Mouse (Mus musculus) frontal cortex, postnatal 10 days (tissue): ENCODE data around the gene Htra1.

Experiments
- DNase-seq, 2 experiments: peaks; one replicate each; pipeline ENCODE4 v3.0.0; 2022; ENCODE audit warnings: low spot score in 2 of 2, mixed read lengths in 1 of 2

The Htra1 gene

DNA sequence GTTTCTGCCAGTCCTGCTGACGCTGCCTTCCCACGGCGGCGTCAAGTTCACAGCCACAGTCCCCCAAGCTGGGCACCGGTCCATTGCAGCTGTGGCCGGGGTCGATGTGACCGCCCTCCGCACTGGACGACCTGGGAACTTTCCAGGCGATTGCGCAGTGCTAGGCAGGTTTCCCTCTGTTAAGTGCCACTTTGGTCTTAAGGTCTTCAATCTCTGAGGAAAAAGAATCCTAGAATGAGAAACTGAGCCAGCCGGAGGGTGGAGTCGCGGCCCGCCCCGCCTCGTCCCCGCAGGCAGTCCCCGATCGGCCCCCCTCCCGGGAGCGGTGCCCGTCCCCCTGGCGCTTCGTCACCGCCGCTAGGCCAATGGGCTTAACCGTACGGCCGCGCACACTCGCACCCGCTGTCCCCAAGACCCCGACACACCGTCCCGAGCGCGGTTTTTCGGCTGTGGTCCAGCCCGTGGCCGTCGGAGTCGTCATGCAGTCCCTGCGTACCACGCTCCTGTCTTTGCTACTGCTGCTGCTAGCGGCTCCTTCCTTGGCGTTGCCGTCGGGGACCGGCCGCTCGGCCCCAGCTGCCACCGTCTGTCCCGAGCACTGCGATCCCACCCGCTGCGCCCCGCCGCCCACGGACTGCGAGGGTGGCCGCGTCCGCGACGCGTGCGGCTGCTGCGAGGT, at the start of gene Htra1:
Gene Htra1, plus strand, starts transcription at position 319 of the 679 bp plus-strand sequence.
- DNase-seq: peak; percentile 75 to 77

DNA sequence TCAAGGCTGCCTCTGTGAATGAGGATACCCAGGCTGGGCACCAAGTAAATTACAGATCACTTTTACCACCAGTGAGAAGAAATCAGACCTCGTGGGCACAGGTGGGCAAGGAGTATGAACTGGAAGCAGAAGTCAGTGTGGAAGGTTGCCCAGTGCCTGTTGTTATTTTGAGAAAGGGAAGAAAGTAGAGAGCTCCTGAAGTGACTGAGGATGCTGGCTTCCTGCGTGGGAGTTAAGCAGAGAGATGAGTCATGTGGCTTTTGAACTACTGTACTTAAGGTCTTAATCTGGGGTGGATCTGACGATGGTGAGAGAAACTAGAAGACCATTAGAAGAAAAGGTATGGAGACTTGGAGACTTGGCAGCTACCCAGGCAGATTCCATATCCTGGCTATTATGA, 49.7 kb upstream of the Htra1 start:
- DNase-seq: no peak

DNA sequence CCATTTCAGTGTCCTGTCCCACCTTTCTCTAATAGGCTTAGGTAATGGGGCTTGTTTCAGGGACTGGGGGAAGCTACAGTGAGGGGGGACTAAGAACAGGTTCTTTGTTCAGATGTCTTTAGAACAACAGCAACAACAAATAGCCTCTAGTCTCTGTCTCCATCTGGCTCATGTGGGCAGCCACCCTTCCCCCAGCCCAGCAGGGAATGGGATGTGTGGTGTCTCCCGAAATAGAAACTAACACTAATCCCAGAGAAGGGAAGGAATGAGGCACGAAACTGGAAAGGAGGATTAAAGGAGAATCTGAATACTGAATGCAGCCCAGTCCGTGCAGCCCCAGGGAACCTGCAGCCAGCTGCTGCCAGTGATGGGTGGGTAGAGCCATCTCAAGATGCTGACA, 48.0 kb upstream of the Htra1 start:
- no peak for DNase-seq

DNA sequence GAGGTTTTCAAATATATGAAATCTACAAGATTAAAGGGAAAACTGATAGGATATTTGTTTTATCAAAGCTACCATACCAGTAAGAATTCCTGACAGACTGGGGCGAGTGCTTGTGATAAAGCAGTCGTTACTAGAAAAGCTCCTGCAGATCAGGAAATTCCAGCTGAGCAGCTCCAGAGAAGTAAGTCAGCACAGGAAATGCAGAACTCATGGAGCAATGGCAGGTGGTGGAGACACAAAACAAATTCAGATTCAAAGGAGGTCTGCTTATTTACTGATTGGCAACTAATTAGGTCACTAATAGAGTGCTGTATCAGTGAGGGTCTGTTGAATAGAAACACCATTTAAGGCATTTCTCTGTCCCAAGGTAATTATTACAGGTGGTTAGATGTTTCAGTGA, 45.0 kb upstream of the Htra1 start:
- no peak for DNase-seq

DNA sequence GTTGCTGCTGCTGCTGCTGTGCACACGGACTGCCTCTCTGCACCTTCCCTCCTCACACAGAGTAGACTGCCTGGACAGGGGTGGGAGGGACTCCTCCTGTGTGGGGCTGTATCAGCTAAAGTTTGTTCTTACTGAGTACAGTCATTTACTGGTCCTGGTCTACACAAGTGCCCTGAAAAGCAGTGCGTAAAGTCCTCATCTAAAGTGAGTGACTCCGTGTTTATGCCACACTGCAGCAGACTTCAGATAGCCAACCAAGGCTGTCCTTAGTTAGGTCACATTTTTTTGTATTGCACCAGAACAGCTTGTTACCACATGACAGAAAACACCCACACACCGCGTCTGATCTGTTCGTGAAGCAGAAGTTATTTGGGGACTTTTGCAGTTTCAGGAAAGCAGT, 42.9 kb upstream of the Htra1 start:
- no peak for DNase-seq

DNA sequence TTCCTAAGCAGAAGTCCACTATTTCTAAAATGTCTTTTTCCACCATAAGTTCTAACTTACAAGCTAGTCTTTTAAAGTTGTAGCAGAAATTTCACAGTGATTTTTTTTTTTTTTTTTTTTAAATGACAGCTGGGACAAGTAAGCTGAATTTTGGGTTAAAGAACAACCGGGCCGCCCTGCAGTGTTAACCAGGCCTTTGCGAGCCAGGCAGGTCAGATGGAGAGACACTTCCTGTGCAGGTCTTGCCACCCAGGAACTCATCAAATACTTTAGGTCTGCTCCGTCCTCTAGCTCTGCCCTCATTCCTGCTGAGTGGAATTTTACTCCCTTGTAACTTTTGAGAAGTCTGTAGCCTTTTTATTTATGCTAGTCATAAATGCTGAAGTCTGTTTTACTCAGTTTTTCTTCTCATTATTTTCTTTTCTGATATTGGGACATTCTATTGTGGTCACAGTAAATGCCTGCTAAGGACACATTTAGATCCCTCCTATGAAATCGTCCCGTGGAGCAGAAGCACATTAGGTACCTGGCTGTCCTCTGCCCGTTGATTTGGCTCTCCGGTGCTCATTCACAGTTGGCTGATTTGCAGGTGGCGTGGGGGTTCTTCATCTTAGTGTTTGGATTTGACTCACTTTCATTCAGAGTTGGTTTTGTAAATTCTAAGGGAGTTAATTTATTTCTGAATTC, 40.8 kb upstream of the Htra1 start:
- DNase-seq: no peak

DNA sequence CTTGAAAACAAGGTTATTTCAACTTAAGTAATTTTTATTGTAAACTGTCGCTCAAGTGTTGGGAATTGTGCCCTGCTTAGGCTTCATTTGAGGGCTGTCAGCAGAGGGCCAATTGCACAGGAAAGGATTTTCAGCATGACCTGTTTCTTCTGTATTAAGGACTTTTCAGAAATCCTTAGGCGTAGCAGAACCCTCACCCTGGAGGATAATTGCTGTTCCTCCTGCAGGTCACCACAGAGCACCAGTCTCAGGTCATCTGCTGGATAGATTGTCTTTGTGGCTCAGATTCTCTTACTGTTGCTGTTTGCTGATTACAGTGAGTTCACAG, 40.3 kb upstream of the Htra1 start:
- no peak for DNase-seq

DNA sequence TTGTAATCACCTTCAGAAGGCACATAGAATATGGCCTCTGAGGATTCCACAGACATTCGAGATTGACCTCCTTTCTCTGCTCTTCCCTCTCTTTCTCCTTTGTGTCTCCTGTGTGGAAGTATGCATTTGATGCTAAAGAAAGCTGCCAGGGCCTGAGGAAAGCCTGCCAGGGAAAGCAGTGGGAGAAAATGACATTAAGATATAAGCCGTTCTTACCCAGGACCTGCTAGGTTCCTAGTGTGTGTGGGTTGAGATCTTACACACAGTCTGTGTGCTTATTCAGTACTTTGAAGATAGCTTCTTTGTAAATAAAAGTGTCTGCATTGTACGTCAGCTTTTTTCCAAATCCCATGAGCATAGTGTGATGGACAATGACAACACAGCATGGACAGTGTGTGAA, 39.8 kb upstream of the Htra1 start:
- DNase-seq: no peak

DNA sequence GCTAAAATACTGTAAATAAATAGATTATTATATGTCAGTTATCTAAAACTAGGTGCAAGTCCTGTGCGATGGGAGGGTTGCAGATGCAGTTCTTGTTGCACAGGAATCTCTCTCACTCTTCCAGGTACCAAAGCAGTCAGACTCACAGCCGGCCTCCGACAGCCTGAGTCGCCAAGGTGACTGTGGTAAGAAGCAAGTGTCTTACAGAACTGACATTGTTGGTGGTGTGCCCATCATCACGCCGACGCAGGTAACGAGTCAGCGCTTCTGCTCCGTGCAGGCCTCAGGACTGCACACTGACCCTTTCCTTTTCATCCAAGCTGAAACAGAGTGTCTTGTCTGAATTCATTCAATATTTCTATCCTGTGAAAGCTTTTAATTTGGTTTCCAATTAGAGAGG, 38.7 kb upstream of the Htra1 start:
- no peak for DNase-seq

DNA sequence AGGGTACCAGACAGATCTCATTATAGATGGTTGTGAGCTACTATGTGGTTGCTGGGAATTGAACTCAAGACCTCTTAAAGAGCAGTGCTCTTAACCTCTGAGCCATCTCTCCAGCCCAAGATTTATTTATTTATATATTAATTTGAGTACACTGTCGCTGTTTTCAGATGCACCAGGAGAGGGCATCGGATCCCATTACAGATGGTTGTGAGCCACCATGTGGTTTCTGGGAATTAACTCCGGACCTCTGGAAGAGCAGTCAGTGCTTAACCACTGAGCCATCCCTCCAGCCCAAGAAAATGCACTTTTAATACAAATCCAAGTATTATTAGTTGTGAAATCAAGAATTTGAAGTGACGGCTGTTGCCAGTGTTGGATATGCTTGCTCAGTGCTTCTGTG, 37.5 kb upstream of the Htra1 start:
- no peak for DNase-seq

DNA sequence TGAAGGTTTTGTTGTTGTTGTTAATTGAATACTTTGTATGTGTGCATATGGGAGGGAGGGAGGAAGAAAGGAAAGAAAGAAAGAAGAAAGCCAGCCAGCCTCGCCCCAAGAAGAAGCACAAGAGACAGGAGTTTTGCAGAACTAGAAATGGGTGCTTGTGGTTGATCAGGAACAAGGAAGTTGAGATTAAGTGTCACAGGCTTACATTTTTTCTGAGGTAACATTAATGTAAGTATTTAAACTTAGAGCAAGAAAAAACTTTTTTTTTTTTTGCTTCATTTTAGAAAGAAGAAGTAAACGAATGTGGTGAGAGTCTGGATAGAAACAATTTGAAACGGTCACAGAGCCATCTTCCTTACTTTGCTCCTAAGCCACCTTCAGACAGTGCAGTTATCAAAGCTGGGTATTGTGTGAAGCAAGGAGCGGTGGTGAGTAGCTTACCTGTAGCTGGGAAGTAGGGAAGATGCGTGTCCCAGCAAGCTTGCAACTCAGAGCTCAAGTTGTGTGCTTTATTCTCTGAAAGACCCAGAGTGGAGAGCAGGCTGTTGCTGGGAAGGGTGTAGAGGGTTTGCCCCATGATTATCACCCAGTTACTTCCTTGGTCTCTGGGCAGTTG, 35.6 kb upstream of the Htra1 start:
- no peak for DNase-seq

DNA sequence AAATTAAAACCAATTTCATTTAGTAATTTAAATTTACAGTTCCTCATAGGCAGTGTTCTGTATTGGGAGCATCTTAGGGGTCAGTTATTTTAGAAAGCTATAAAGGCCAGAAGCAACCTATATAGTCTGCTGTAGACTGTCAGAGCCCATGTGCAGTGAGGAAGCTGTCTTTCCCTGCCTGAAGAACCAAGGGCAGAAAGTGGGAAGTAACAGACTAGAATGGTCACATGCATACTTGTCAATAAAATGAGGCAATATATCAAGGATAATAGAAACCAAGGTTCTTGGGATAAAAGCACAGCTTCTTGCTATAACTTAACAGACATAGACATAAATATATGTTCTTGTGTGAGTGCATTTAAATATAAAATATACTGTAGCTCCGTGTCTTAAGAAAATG, 33.0 kb upstream of the Htra1 start:
- DNase-seq: no peak

DNA sequence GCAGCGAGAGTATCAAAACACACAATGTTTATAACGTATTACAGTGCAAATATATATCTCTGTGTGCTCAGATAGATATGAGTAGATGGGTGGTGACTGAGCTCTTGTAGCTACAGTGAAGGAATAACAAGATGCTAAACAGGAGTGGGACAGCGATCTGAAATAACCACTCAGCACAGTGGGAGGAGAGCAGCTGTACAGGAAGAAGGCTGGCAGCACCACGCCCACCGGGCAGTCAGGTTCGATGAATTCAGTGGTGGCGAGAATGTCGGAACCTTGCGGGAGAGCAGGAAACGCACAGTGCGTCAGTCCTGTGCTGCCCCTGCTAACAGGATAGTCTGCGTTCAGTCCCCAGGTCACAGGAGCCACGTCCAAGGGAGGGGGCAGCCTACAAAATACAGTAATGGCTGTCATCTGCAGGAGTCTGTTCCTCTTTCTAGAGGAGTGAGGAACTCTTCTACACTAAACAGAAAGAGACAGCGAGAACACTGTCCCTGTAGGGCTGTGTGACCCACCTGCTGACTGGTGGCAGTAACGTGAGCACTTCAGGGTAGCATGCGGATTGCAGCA, 32.3 kb upstream of the Htra1 start:
- DNase-seq: no peak

DNA sequence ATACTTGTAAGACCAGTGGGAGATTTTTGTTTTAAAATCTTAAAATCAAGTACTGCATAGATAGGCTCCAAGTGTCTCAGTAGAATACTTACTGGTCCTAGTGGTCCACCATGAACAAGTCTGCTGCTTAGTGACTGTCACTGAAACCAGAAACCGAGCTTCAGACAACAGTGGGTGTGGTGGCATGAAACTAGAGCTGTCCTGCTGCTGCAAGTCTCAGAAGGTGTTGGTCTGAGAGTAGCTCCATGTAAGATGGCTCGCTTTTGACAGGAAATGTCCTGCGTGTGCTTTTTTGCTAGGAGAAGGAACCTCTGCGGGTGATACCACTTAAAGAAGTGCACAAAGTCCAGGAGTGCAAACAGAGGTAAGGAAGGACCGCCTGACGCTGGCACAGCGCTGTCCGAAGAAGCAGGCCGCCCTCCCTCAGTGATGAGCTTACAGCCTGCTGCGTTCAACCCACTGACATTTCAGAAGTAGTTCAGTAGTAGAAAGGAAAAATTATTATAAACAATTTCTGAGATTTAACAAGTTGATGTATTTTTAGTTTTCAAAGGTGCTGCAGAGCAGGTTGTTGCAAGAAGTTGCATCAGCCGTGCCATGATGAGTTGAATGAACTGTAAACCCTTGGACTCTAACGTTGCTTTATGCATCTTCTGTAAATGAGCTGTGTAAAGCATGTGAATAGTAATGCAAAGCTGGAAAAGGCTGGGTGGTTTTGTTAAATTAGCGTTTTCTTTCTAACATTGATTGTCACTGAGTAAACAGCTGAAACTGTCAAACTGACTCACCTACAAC, 31.1 kb upstream of the Htra1 start:
- no peak for DNase-seq

DNA sequence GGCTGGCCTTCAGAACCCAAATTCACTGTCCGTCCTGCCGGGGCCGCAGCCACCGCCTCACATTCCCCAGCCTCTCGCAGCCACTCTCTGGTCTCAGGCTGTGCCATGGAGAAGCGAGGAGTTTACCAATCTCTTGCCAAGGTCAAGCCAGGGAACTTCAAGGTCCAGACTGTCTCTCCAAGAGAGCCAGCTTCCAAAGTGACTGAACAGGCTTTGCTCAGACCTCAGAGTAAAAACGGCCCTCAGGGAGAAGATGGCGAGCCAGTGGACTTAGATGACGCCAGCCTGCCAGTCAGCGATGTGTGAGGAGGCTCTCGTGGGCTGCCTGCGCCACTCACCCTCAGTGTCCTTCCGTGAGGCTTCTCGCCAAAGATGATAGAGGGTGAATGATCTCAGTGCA, 25.1 kb upstream of the Htra1 start:
- DNase-seq: no peak

DNA sequence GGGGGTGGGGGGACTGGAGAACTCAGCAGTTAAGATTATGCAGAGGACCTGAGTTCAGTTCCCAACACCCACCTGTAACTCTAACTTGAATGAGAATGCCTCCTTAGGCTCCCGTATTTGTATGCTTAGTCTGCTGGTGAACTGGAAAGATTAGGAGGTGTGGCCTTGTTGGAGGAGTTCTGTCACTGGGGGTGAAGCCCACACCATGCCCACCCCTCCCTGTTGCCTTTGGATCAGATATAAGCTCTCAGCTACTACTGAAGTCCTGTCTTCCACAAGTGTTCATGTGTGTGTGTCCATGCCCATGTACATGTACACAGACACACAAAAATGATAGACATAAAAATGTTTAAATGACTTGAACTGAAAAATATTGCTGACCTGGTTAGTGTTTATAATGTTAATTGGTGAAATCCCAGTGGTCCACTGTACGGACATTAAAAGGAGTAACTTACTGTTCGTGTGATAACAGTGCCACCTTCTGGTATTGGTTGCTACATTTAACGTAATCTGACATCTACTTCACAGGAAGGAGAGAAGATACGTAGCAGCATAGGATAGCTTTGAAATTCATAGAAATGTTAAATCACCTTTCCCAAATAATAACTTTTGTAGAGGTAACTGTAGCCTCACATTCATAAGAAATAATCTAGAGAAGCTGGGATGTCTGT, 21.1 kb upstream of the Htra1 start:
- no peak for DNase-seq

DNA sequence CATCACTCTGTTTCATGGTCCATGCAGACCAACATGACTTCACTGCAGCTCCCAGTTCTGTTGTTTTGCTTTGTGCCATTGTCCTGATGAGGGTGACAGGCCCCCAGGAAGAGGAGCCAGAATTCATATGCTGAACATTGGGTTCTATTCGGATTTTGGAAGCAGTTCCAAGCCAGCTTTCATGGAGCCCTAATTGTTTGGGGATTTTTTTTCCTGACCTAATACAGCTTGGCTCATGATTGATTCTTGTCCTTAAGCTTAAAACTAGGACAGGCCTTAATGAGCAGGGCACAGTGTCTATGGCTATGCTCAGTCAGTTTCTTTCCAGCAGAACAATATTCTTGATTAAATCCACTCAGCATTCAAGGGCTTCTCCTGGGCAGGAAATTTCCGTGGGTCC, 17.7 kb upstream of the Htra1 start:
- DNase-seq: no peak

DNA sequence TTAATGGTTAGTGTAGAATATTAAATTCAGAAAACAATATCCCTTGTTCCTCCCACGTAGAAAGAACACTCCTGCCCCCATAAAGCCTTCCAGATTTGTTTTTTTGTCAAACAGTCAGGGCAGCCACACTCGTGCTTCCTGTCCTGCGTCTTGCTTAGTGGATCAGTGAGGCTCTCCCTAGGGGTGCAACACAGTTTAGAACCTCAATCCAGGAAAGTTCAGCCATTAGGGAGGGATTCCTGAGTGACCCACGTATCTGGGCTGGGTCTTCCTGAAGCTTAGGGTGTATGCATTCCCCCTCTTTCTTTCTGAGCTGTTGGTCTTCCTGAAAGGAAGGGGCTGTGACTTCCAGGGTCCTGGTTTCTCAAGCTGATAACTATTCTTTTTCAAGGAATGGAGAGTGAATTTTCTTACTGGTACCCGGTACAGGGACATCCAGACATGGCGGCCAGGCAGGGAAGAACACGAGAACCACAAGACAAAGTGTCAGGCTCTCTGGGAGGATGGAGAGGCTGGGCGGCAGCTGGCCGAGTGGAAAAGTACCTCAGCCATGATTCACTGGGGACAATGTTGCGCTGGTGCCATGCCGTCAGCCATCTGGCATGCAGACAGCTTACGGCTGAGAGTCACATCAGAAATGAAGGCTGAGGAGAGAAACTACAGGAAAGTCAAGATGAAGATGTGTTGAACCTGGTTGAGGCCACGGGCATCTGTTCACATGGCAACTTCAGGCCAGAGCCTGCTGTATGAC, 12.8 kb upstream of the Htra1 start:
- no peak for DNase-seq

DNA sequence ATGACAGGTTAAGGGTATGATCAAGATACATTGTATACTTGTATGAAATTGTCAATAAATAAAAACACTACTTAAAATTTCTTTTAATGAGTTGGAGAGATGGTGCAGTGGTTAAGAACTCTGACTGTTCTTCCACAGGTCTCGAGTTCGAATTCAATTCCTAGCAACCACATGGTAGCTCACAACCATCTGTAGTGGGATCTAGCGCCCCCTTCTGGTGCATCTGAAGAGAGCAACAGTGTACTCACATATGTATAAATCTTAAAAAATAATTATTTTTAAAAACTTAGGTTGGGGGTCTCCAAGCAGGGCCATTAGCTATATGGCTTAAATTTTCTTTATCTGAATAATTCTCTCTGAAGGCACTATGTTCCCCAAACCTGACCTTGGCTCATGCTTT, 5.5 kb upstream of the Htra1 start:
- no peak for DNase-seq

DNA sequence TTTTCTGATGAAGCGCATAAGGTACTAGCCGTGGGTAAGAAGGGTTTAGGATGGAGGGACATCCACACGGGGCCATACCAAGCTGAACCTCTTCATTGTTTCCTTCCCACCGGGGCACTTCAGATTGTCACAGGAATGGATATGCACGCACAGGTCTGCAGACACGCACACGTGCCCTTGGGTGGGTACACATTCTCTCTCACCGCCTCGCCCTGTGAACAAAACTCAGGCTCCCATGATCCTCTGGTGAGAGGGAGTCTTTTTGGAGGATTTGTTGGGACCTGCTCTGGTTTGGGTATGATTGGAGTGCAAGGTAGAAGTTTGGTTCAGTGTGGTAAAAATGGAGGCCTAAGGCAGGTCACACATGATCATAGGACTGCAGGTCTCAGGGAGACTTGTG, 3.0 kb upstream of the Htra1 start:
- no peak for DNase-seq

DNA sequence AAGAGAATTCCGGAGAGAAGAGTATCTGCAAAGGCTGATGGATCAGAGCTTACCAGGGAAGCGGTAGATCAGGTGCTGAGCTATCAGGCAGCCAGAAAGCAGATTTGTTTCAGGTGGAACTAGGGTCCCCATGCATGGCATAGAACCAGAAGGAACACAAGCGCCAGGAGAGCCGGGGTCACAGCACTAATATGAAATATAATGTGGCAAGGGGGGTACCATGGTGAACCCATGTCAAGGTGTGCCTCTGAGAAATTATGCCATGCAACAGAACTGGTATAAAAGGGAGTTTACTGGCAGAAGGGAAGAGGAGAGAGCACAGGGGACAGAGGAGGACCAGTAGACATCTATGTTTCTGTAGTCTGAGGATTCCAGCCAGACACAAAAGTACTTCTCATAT, 1.3 kb upstream of the Htra1 start:
- DNase-seq: no peak
